Mouse (Mus musculus): ENCODE measurements around the gene Dse. TPM values are rescaled to one million over a fixed set of nuclear protein-coding genes. Genes with fewer than 3 reads are reported as not detected.

Gene Dse
- 10 to 100 TPM in 1 of 2 experiments, 1 to 10 TPM in 1; 3.5 to 13.8 TPM for polyA plus RNA-seq (2017; shearing (Covaris generic))

DNA sequence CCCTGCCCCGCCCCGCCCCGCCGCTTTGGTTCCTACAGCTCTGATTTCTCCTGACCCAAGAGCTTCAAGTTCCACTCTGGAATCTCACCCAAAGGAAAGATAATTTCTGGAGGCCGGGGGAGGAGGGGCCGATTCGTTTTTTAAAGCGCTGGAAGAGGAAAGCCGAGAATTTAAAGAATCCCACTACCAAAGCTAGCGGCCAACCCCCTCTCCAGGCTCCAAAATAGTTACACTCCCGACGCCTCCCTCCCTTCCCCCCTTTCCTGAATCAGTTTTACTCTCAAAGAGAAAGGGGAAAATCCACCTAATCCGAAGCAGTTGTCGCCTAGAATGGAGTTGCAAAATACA lies at the start of gene Dse:
Gene Dse, minus strand, starts transcription at position 213 of the 348 bp plus-strand sequence.

DNA sequence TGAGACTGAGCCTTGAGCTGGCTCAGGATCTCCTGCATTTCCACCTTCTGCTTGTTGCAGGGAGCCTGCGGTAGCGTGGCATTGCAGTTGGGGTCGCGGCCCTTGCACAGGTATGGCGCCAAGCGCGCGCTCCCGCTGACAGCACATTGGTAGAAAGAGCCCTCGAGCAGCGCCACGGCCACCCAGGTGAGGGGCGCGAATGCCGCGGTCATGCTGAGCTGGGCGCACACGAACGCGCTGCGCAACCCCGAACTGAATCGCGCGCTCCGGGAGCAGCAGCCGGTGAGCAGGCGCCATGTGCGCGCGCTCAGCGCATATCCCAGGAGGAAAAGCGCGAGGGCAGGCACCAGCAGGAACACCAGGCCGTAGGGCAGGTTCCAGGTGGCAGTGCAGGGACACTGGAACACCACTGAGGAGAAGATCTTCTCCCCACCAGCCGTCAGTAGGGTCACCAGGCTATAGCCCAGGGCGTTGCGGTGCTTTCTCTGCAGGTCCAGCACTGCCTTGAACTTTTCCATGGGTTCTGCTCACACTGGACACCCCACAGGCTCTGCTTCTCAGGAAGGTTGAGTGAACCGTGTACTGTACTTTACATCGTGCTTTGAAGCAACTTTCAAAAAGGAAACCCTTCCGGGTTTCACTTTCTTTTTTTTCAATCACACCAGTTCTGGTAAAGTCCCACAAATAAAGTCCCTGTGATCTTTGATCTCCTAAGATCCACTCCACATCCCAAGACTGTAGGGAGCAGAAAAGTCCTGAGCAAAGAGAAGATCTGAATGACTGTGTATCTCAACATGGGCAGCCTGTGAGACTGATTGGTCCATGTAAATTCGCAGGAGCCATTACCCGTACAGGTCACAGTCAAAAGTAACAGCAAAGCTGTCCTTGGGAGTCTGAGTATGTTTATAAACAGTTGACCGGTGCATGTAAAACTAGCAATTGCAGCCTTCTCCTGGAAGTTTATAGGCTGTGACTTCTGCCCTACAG lies 79.8 kb downstream of the Dse start, which contains the start of gene Calhm6:
Gene Calhm6, minus strand, starts transcription at position 593 of the 987 bp plus-strand sequence.

Other genes starting within 250 kb of the Dse start
- gene Rwdd1, start 188.1 kb downstream of the Dse start, polyA plus RNA-seq (2017; shearing (Covaris generic)) = 100 to 1,000 TPM; 120 to 137 TPM
- gene Trappc3l, start 170.1 kb downstream of the Dse start, polyA plus RNA-seq (2017; shearing (Covaris generic)) = not detected
- gene Calhm4, start 163.4 kb downstream of the Dse start, polyA plus RNA-seq (2017; shearing (Covaris generic)) = under 1 TPM in 1 of 2 experiments, not detected in 1; 0.06 TPM
- under 1 TPM in 1 of 2 experiments, not detected in 1; 0.06 TPM for gene Calhm5, start 111.2 kb downstream of the Dse start, polyA plus RNA-seq (2017; shearing (Covaris generic))
- 10 to 100 TPM; 29.4 to 36.1 TPM for gene Calhm6, start 79.7 kb downstream of the Dse start, polyA plus RNA-seq (2017; shearing (Covaris generic))
- 10 to 100 TPM; 59.1 to 70.7 TPM for gene Tspyl1, start 74.5 kb upstream of the Dse start, polyA plus RNA-seq (2017; shearing (Covaris generic))
- gene Tspyl4, start 89.7 kb upstream of the Dse start, polyA plus RNA-seq (2017; shearing (Covaris generic)) = 10 to 100 TPM; 10.4 to 13.6 TPM
- 1 to 10 TPM in 1 of 2 experiments, under 1 TPM in 1; 0.18 to 2.2 TPM for gene Col10a1, start 182.3 kb upstream of the Dse start, polyA plus RNA-seq (2017; shearing (Covaris generic))
- gene Nt5dc1, start 210.8 kb upstream of the Dse start, polyA plus RNA-seq (2017; shearing (Covaris generic)) = 10 to 100 TPM; 54.9 to 74.0 TPM